Mouse (Mus musculus) stomach, postnatal 0 days (tissue): ENCODE measurements at regions not wholly inside any gene's neighbourhood (a gene's known extent, or its start where the extent isn't known, plus 50 kb on each side); places are given as distances from the start of the nearest gene placed in this dataset.

Source experiments
- CTCF ChIP-seq: IDR thresholded peaks from 2 replicates; pipeline ENCODE4 v1.5.1; 2016; ENCODE audit warnings: antibody characterized with exemption, low read depth, mild to moderate bottlenecking, moderate library complexity
- EP300 ChIP-seq: optimal IDR thresholded peaks from 2 replicates; pipeline ENCODE3; 2016; ENCODE audit warnings: antibody characterized with exemption

GRCm38 (mm10) chr1:177518897-177519513 lies 76.9 kb downstream of the Zbtb18 start:
- TF ChIP-seq CTCF = no peak
- TF ChIP-seq EP300 = no peak
